Mouse (Mus musculus): ENCODE measurements around the gene Trhr2. TPM values are rescaled to one million over a fixed set of nuclear protein-coding genes. Genes with fewer than 3 reads are reported as not detected.
A peak's percentile ranks its signal among the peaks of the same experiment; 100 is the strongest.

Gene Trhr2
- polyA plus RNA-seq, 1 experiment from 2014 or later: not detected

GRCm38 (mm10) chr8:122357641-122358040, 2.9 kb downstream of the Trhr2 start:
- H3K9me3 ChIP-seq (ENCODE audit: control insufficient read depth, low read length): no peaks in the 10 kb centered on the region
- no peaks in the 10 kb centered on the region for H3K36me3 ChIP-seq (ENCODE audit: control insufficient read depth, insufficient read depth, low read length)
- H3K27ac ChIP-seq (ENCODE audit: low read length): no peak overlapping the region
- no peaks in the 10 kb centered on the region for H3K27me3 ChIP-seq (replicated peaks; ENCODE audit: control insufficient read depth, insufficient read depth, low read length)
- no peak for ATAC-seq
- no peak overlapping the region for H3K9ac ChIP-seq (ENCODE audit: low read depth, low read length)
- WGBS: 71% methylated on average over 5 of the region's 5 CpGs
- H3K4me3 ChIP-seq (ENCODE audit: low read length): no peak overlapping the region
- H3K4me1 ChIP-seq (ENCODE audit: control insufficient read depth, insufficient read depth, low read length): peaks cover 13% of the 10 kb centered on the region; the same call in 1 of the 2 replicates
- no peak overlapping the region for H3K4me2 ChIP-seq (ENCODE audit: low read depth, low read length)

DNA sequence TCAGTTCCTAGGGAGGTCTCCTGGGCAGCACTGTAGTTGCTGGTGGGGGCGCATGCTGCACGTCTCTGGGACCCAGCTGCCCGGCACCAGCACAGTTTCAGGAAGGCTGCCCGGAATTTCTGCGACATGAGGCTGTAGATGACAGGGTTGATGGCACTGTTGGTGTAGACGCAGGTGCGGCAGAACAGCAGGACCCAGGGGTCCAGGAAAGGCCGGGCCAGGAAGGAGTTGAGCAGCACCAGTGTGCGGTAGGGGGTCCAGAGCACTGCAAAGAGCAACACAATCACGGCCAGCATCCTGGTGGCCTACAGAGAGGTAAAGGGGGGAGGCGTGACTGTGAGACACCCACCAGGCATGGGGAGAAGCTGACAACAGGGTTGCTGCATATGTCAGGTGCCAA, 3.3 kb downstream of the Trhr2 start:
- no peak overlapping the region for H3K4me3 ChIP-seq (ENCODE audit: low read length)
- no peak for ATAC-seq
- H3K4me2 ChIP-seq (ENCODE audit: low read depth, low read length): no peak overlapping the region
- 60% methylated on average over 11 of the region's 11 CpGs for WGBS
- no peaks in the 10 kb centered on the region for H3K36me3 ChIP-seq (ENCODE audit: control insufficient read depth, insufficient read depth, low read length)
- H3K4me1 ChIP-seq (ENCODE audit: control insufficient read depth, insufficient read depth, low read length): peaks cover 13% of the 10 kb centered on the region; the same call in 1 of the 2 replicates
- 0 out of 2 replicates have a peak overlapping the region, but pooled peaks have one; percentile 13 for H3K9ac ChIP-seq (ENCODE audit: low read depth, low read length)
- H3K27me3 ChIP-seq (replicated peaks; ENCODE audit: control insufficient read depth, insufficient read depth, low read length): no peaks in the 10 kb centered on the region
- no peaks in the 10 kb centered on the region for H3K9me3 ChIP-seq (ENCODE audit: control insufficient read depth, low read length)
- no peak overlapping the region for H3K27ac ChIP-seq (ENCODE audit: low read length)

DNA sequence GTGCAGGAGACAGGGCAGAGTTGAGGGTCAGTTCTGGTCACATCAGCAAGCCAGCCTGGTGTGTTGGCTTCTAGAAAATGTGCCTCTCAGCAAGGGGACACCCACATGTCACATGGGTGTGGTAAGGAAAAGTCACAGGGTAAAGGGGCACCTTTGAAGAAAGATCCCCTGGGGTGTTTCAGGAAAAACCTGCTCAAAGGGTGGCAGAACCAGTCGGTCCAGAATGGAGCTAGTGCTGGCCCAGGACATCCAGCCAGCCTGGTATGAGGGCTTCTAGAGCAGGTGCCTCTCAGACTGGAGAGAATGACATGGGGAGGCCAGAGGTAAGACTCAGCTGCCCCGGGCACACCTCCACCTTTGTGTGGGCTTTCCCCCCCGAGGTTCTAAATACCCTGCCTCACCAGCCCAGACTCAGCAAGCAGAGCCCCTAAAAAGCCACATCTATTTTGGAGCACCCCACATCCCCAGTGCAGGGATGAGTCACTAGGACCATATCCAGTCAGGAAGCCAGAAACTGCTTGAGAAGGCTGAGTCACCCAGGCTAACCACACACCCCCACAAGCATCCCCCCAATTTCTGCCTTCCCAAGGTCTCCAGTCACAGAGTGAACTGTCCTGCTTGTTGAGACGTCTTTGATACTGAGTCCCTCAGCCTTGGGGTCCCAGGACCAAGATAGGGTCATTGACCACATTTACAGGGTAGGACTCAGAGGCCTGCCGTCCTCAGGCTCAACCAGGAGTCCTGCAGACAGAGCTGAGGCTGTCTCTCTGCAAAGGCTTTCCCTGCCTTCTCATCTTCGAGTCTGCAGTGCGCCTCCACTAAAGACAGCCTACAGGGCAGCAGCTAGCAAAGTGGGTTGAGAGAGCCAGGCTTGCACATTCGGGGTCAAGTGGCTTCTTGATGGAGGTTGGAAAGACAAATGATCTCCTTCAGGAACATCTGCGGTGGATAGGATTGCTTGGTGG, 4.6 kb downstream of the Trhr2 start:
- H3K27me3 ChIP-seq (replicated peaks; ENCODE audit: control insufficient read depth, insufficient read depth, low read length): no peaks in the 10 kb centered on the region
- no peaks in the 10 kb centered on the region for H3K36me3 ChIP-seq (ENCODE audit: control insufficient read depth, insufficient read depth, low read length)
- H3K4me1 ChIP-seq (ENCODE audit: control insufficient read depth, insufficient read depth, low read length): peaks cover 13% of the 10 kb centered on the region; the same call in 1 of the 2 replicates
- H3K27ac ChIP-seq (ENCODE audit: low read length): no peak overlapping the region
- no peak overlapping the region; the same call in 1 of the 2 replicates for H3K4me2 ChIP-seq (ENCODE audit: low read depth, low read length)
- WGBS: 58% methylated on average over 9 of the region's 9 CpGs
- H3K9ac ChIP-seq (ENCODE audit: low read depth, low read length): no peak overlapping the region
- peak; percentile 85 for ATAC-seq
- H3K4me3 ChIP-seq (ENCODE audit: low read length): no peak overlapping the region
- H3K9me3 ChIP-seq (ENCODE audit: control insufficient read depth, low read length): no peaks in the 10 kb centered on the region

- H3K4me1 ChIP-seq (ENCODE audit: control insufficient read depth, insufficient read depth, low read length): peaks cover 13% of the 10 kb centered on the region; the same call in 1 of the 2 replicates
- no peaks in the 10 kb centered on the region for H3K9me3 ChIP-seq (ENCODE audit: control insufficient read depth, low read length)
- no peaks in the 10 kb centered on the region for H3K36me3 ChIP-seq (ENCODE audit: control insufficient read depth, insufficient read depth, low read length)
- H3K4me2 ChIP-seq (ENCODE audit: low read depth, low read length): no peak overlapping the region
- H3K27ac ChIP-seq (ENCODE audit: low read length): no peak overlapping the region
- no peak overlapping the region for H3K4me3 ChIP-seq (ENCODE audit: low read length)
- no peak overlapping the region for H3K9ac ChIP-seq (ENCODE audit: low read depth, low read length)
- ATAC-seq: no peak
- 76% methylated on average over 8 of the region's 8 CpGs for WGBS
- H3K27me3 ChIP-seq (replicated peaks; ENCODE audit: control insufficient read depth, insufficient read depth, low read length): no peaks in the 10 kb centered on the region
These were observed 6.4 kb downstream of the Trhr2 start for GRCm38 (mm10) chr8:122354157-122354556.

DNA sequence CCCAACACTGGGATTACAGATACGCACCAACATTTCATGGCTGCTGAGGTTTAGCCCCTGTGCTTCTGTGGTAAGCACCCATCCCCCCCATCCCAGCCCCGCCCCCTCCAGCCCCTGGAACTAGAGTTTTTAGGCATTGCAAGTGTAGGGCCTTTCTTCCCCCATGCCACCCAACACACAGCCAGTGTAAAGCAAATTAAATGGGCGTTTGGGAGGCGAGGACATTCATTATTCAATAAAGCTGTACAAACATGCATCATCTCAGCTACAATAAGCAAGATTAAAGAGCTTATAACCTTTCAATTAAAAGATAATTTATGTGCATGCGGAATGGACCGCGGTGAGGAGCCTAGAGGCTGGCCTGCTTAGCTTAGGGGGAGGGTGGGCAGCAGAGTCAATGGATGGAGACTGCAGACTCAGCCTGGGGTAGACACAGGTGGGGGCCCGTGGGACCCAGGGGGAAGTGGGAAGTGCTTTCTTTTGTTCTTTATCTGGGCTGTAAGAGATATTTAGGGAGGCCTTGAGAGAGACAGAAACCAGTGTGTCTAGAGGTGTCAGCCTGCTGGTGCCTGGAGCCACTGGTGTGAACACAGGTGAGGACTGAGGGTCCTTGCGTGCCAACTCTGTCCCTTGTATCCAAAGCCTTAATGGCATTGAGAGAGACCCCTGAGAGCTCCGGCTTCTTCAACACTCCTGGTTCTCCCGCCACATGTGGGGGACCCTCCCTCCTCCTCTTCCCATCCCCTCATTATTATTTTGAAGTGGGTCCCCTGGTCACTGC, 10.0 kb downstream of the Trhr2 start:
- no peak overlapping the region for H3K9ac ChIP-seq (ENCODE audit: low read depth, low read length)
- H3K36me3 ChIP-seq (ENCODE audit: control insufficient read depth, insufficient read depth, low read length): no peaks in the 10 kb centered on the region
- WGBS: 46% methylated on average over 11 of the region's 11 CpGs
- peaks cover 8% of the 10 kb centered on the region; the same call in 1 of the 2 replicates for H3K4me1 ChIP-seq (ENCODE audit: control insufficient read depth, insufficient read depth, low read length)
- H3K27me3 ChIP-seq (replicated peaks; ENCODE audit: control insufficient read depth, insufficient read depth, low read length): no peaks in the 10 kb centered on the region
- no peaks in the 10 kb centered on the region for H3K9me3 ChIP-seq (ENCODE audit: control insufficient read depth, low read length)
- H3K4me2 ChIP-seq (ENCODE audit: low read depth, low read length): no peak overlapping the region
- ATAC-seq: no peak
- H3K4me3 ChIP-seq (ENCODE audit: low read length): no peak overlapping the region
- no peak overlapping the region for H3K27ac ChIP-seq (ENCODE audit: low read length)

- peaks cover 5% of the 10 kb centered on the region; the same call in 1 of the 2 replicates for H3K4me1 ChIP-seq (ENCODE audit: control insufficient read depth, insufficient read depth, low read length)
- H3K27ac ChIP-seq (ENCODE audit: low read length): no peak overlapping the region
- no peaks in the 10 kb centered on the region for H3K9me3 ChIP-seq (ENCODE audit: control insufficient read depth, low read length)
- WGBS: 38% methylated on average over 15 of the region's 15 CpGs
- H3K27me3 ChIP-seq (replicated peaks; ENCODE audit: control insufficient read depth, insufficient read depth, low read length): no peaks in the 10 kb centered on the region
- H3K4me2 ChIP-seq (ENCODE audit: low read depth, low read length): no peak overlapping the region
- no peaks in the 10 kb centered on the region for H3K36me3 ChIP-seq (ENCODE audit: control insufficient read depth, insufficient read depth, low read length)
- no peak overlapping the region for H3K4me3 ChIP-seq (ENCODE audit: low read length)
- peak; percentile 82 for ATAC-seq
- no peak overlapping the region for H3K9ac ChIP-seq (ENCODE audit: low read depth, low read length)
These were observed 10.9 kb downstream of the Trhr2 start for GRCm38 (mm10) chr8:122349357-122350297.

- Histone ChIP-seq H3K4me3 (ENCODE audit: low read length) (no peak overlapping the region), H3K9ac (ENCODE audit: low read depth, low read length) (no peak overlapping the region), H3K36me3 (ENCODE audit: control insufficient read depth, insufficient read depth, low read length) (no peaks in the 10 kb centered on the region), H3K27ac (ENCODE audit: low read length) (no peak overlapping the region), H3K27me3 (replicated peaks; ENCODE audit: control insufficient read depth, insufficient read depth, low read length) (0 out of 2 replicates have a peak, but pooled peaks cover 2% of the 10 kb centered on the region), H3K9me3 (ENCODE audit: control insufficient read depth, low read length) (no peaks in the 10 kb centered on the region), H3K4me1 (ENCODE audit: control insufficient read depth, insufficient read depth, low read length) (peaks cover 12% of the 10 kb centered on the region), H3K4me2 (ENCODE audit: low read depth, low read length) (no peak overlapping the region)
- 64% methylated on average over 5 of the region's 5 CpGs for WGBS
- ATAC-seq: no peak
These were observed 12.6 kb downstream of the Trhr2 start for GRCm38 (mm10) chr8:122347811-122348552.
